Mouse (Mus musculus) heart, embryonic 15.5 days (tissue): ENCODE measurements around the gene Adcy4. TPM values are rescaled to one million over a fixed set of nuclear protein-coding genes. Genes with fewer than 3 reads are reported as not detected.

Experiments
- polyA plus RNA-seq: library from polyadenylated mRNA; unstranded; fragments of >200 nt; fragmentation: Nextera tagmentation; extraction: Ambion mirVana; gene quantifications from 2 replicates; pipeline ENCODE4 v1.2.1, GENCODE M21; 2015

Gene Adcy4
- polyA plus RNA-seq, 1 experiment from 2014 or later = 14.9 TPM

Other genes with a start within 250 kb of the Adcy4 start
- 34.2 and 42.5 TPM in 2 replicates for gene Pck2, start 243.8 kb downstream of the Adcy4 start, polyA plus RNA-seq
- 66.2 and 70.2 TPM in 2 replicates for gene Dcaf11, start 224.1 kb downstream of the Adcy4 start, polyA plus RNA-seq
- 0.82 TPM in 1 of 2 replicates, not detected in the other for gene A730061H03Rik, start 223.7 kb downstream of the Adcy4 start, polyA plus RNA-seq
- 80.5 and 81.7 TPM in 2 replicates for gene Fitm1, start 208.5 kb downstream of the Adcy4 start, polyA plus RNA-seq
- gene Psme1, start 206.0 kb downstream of the Adcy4 start, polyA plus RNA-seq = 206 and 216 TPM in 2 replicates
- gene Emc9, start 198.8 kb downstream of the Adcy4 start, polyA plus RNA-seq = 21.2 and 21.6 TPM in 2 replicates
- gene Psme2, start 193.0 kb downstream of the Adcy4 start, polyA plus RNA-seq = 203 and 215 TPM in 2 replicates
- 15.8 and 17.4 TPM in 2 replicates for gene Rnf31, start 192.4 kb downstream of the Adcy4 start, polyA plus RNA-seq
- gene Irf9, start 180.5 kb downstream of the Adcy4 start, polyA plus RNA-seq = 9.1 and 13.7 TPM in 2 replicates
- gene Rec8, start 166.1 kb downstream of the Adcy4 start, polyA plus RNA-seq = 6.9 and 7.1 TPM in 2 replicates
- 45.0 and 66.7 TPM in 2 replicates for gene Ipo4, start 148.1 kb downstream of the Adcy4 start, polyA plus RNA-seq
- 0.74 and 2.1 TPM in 2 replicates for gene Gm49378, start 146.2 kb downstream of the Adcy4 start, polyA plus RNA-seq
- gene Tm9sf1, start 140.3 kb downstream of the Adcy4 start, polyA plus RNA-seq = 76.8 and 91.2 TPM in 2 replicates
- 0.31 and 0.36 TPM in 2 replicates for gene Tssk4, start 133.9 kb downstream of the Adcy4 start, polyA plus RNA-seq
- 84.5 and 90.0 TPM in 2 replicates for gene Mdp1, start 123.6 kb downstream of the Adcy4 start, polyA plus RNA-seq
- 36.0 and 42.3 TPM in 2 replicates for gene Gmpr2, start 112.2 kb downstream of the Adcy4 start, polyA plus RNA-seq
- gene Nedd8, start 112.0 kb downstream of the Adcy4 start, polyA plus RNA-seq = 448 and 462 TPM in 2 replicates
- 26.1 and 29.2 TPM in 2 replicates for gene Tinf2, start 102.3 kb downstream of the Adcy4 start, polyA plus RNA-seq
- 0.20 and 0.60 TPM in 2 replicates for gene Tgm1, start 70.2 kb downstream of the Adcy4 start, polyA plus RNA-seq
- gene Rabggta, start 61.8 kb downstream of the Adcy4 start, polyA plus RNA-seq = 20.7 and 23.8 TPM in 2 replicates
- 64.0 and 65.7 TPM in 2 replicates for gene Dhrs1, start 38.4 kb downstream of the Adcy4 start, polyA plus RNA-seq
- gene Nop9, start 38.4 kb downstream of the Adcy4 start, polyA plus RNA-seq = 17.9 and 24.4 TPM in 2 replicates
- gene Cideb, start 25.6 kb downstream of the Adcy4 start, polyA plus RNA-seq = 1.2 and 1.6 TPM in 2 replicates
- gene Ltb4r2, start 22.7 kb downstream of the Adcy4 start, polyA plus RNA-seq = 0.15 and 0.25 TPM in 2 replicates
- 0.65 and 0.66 TPM in 2 replicates for gene Ltb4r1, start 18.1 kb downstream of the Adcy4 start, polyA plus RNA-seq
- 12.6 and 20.7 TPM in 2 replicates for gene Ripk3, start 4.8 kb upstream of the Adcy4 start, polyA plus RNA-seq
- gene Nfatc4, start 39.0 kb upstream of the Adcy4 start, polyA plus RNA-seq = 10.8 and 15.8 TPM in 2 replicates
- 12.7 and 15.0 TPM in 2 replicates for gene Nynrin, start 69.9 kb upstream of the Adcy4 start, polyA plus RNA-seq
- gene Cbln3, start 100.3 kb upstream of the Adcy4 start, polyA plus RNA-seq = 0.36 and 0.50 TPM in 2 replicates
- gene Khnyn, start 100.9 kb upstream of the Adcy4 start, polyA plus RNA-seq = 9.2 and 12.6 TPM in 2 replicates
- gene Sdr39u1, start 116.2 kb upstream of the Adcy4 start, polyA plus RNA-seq = 45.3 and 60.8 TPM in 2 replicates
- 8.9 and 9.6 TPM in 2 replicates for gene Cma1, start 160.6 kb upstream of the Adcy4 start, polyA plus RNA-seq
- not detected in 2 replicates for gene Cma2, start 166.9 kb upstream of the Adcy4 start, polyA plus RNA-seq
- not detected in 2 replicates for gene Mcpt1, start 233.9 kb upstream of the Adcy4 start, polyA plus RNA-seq
- gene Mcpt9, start 246.4 kb upstream of the Adcy4 start, polyA plus RNA-seq = not detected in 2 replicates